Mouse (Mus musculus): Measurements from ENCODE around the gene Plppr2. TPM values are rescaled to one million over a fixed set of nuclear protein-coding genes. Genes with fewer than 3 reads are reported as not detected.

Plppr2 gene
- total and polyA plus RNA-seq, 3 experiments = 0.44 to 5.8 (median 5.3) TPM

GRCm38 (mm10) chr9:21937711-21938175, 910 bp downstream of the Plppr2 start:
- peaks cover 12% of the 10 kb centered on the region; the same call in 1 of the 2 replicates for H3K27me3 ChIP-seq (ENCODE audit: insufficient read depth, low read length)
- TF ChIP-seq GATA2 (IDR thresholded peaks at IDR 0.05; ENCODE audit: borderline replicate concordance, low read depth, low read length) (no peak), CTCF (IDR thresholded peaks at IDR 0.05; ENCODE audit: low read depth, low read length) (no peak), GATA1 (IDR thresholded peaks at IDR 0.05; ENCODE audit: borderline replicate concordance, low read length) (no peak), POLR2AphosphoS5 (IDR thresholded peaks at IDR 0.05; ENCODE audit: insufficient replicate concordance, low read depth, low read length) (no peak), TAL1 (conservative IDR thresholded peaks at IDR 0.05; ENCODE audit: low read depth, low read length) (no peak)
- H3K4me3 ChIP-seq (ENCODE audit: low read depth, low read length) = no peak overlapping the region
- no peaks in the 10 kb centered on the region for H3K9me3 ChIP-seq (replicated peaks)
- DNase-seq (ENCODE audit: low spot score) = no peak
- no peak for ATAC-seq (ENCODE audit: extremely low read depth, insufficient number of reproducible peaks, low FRiP score, poor library complexity, severe bottlenecking)
- peaks cover 32% of the 10 kb centered on the region for H3K4me1 ChIP-seq (ENCODE audit: insufficient read depth, low read depth, low read length)
- H3K36me3 ChIP-seq (replicated peaks) = no peaks in the 10 kb centered on the region

- Histone ChIP-seq H3K27me3 (ENCODE audit: insufficient read depth, low read length) (peaks cover 15% of the 10 kb centered on the region; the same call in 1 of the 2 replicates), H3K4me1 (ENCODE audit: insufficient read depth, low read depth, low read length) (peaks cover 26% of the 10 kb centered on the region), H3K4me3 (ENCODE audit: low read depth, low read length) (no peak overlapping the region), H3K36me3 (replicated peaks) (no peaks in the 10 kb centered on the region), H3K9me3 (replicated peaks) (peaks cover 2% of the 10 kb centered on the region; the same call in 1 of the 2 replicates)
- ATAC-seq (ENCODE audit: extremely low read depth, insufficient number of reproducible peaks, low FRiP score, poor library complexity, severe bottlenecking) (no peak), DNase-seq (ENCODE audit: low spot score) (no peak)
- no peak for TF ChIP-seq GATA2 (IDR thresholded peaks at IDR 0.05; ENCODE audit: borderline replicate concordance, low read depth, low read length)
- no peak for TF ChIP-seq CTCF (IDR thresholded peaks at IDR 0.05; ENCODE audit: low read depth, low read length)
- no peak for TF ChIP-seq POLR2AphosphoS5 (IDR thresholded peaks at IDR 0.05; ENCODE audit: insufficient replicate concordance, low read depth, low read length)
- TF ChIP-seq TAL1 (conservative IDR thresholded peaks at IDR 0.05; ENCODE audit: low read depth, low read length) = no peak
- TF ChIP-seq GATA1 (IDR thresholded peaks at IDR 0.05; ENCODE audit: borderline replicate concordance, low read length) = no peak
Observed at GRCm38 (mm10) chr9:21938234-21938855, 1.5 kb downstream of the Plppr2 start.

GRCm38 (mm10) chr9:21943046-21943445, 6.2 kb downstream of the Plppr2 start:
- Histone ChIP-seq H3K4me3 (ENCODE audit: low read depth, low read length) (no peak overlapping the region), H3K27me3 (ENCODE audit: insufficient read depth, low read length) (peaks cover 21% of the 10 kb centered on the region), H3K9me3 (replicated peaks) (peaks cover 11% of the 10 kb centered on the region), H3K4me1 (ENCODE audit: insufficient read depth, low read depth, low read length) (peaks cover 20% of the 10 kb centered on the region), H3K36me3 (replicated peaks) (no peaks in the 10 kb centered on the region)
- TF ChIP-seq GATA2 (IDR thresholded peaks at IDR 0.05; ENCODE audit: borderline replicate concordance, low read depth, low read length) (no peak), POLR2AphosphoS5 (IDR thresholded peaks at IDR 0.05; ENCODE audit: insufficient replicate concordance, low read depth, low read length) (no peak), GATA1 (IDR thresholded peaks at IDR 0.05; ENCODE audit: borderline replicate concordance, low read length) (no peak), TAL1 (conservative IDR thresholded peaks at IDR 0.05; ENCODE audit: low read depth, low read length) (no peak), CTCF (IDR thresholded peaks at IDR 0.05; ENCODE audit: low read depth, low read length) (no peak)
- ATAC-seq (ENCODE audit: extremely low read depth, insufficient number of reproducible peaks, low FRiP score, poor library complexity, severe bottlenecking) (no peak), DNase-seq (ENCODE audit: low spot score) (no peak)

GRCm38 (mm10) chr9:21943638-21944037, 6.8 kb downstream of the Plppr2 start:
- H3K36me3 ChIP-seq (replicated peaks) = no peaks in the 10 kb centered on the region
- TF ChIP-seq TAL1 (conservative IDR thresholded peaks at IDR 0.05; ENCODE audit: low read depth, low read length) (no peak), GATA2 (IDR thresholded peaks at IDR 0.05; ENCODE audit: borderline replicate concordance, low read depth, low read length) (no peak), GATA1 (IDR thresholded peaks at IDR 0.05; ENCODE audit: borderline replicate concordance, low read length) (no peak), CTCF (IDR thresholded peaks at IDR 0.05; ENCODE audit: low read depth, low read length) (no peak), POLR2AphosphoS5 (IDR thresholded peaks at IDR 0.05; ENCODE audit: insufficient replicate concordance, low read depth, low read length) (no peak)
- no peak overlapping the region for H3K4me3 ChIP-seq (ENCODE audit: low read depth, low read length)
- DNase-seq (ENCODE audit: low spot score) (no peak), ATAC-seq (ENCODE audit: extremely low read depth, insufficient number of reproducible peaks, low FRiP score, poor library complexity, severe bottlenecking) (no peak)
- peaks cover 19% of the 10 kb centered on the region for H3K27me3 ChIP-seq (ENCODE audit: insufficient read depth, low read length)
- H3K9me3 ChIP-seq (replicated peaks) = peaks cover 11% of the 10 kb centered on the region
- peaks cover 20% of the 10 kb centered on the region for H3K4me1 ChIP-seq (ENCODE audit: insufficient read depth, low read depth, low read length)

GRCm38 (mm10) chr9:21944267-21944666, 7.4 kb downstream of the Plppr2 start:
- Histone ChIP-seq H3K36me3 (replicated peaks) (no peaks in the 10 kb centered on the region), H3K4me3 (ENCODE audit: low read depth, low read length) (no peak overlapping the region), H3K4me1 (ENCODE audit: insufficient read depth, low read depth, low read length) (peaks cover 20% of the 10 kb centered on the region), H3K9me3 (replicated peaks) (peaks cover 11% of the 10 kb centered on the region), H3K27me3 (ENCODE audit: insufficient read depth, low read length) (peaks cover 19% of the 10 kb centered on the region)
- no peak for ATAC-seq (ENCODE audit: extremely low read depth, insufficient number of reproducible peaks, low FRiP score, poor library complexity, severe bottlenecking)
- TF ChIP-seq GATA2 (IDR thresholded peaks at IDR 0.05; ENCODE audit: borderline replicate concordance, low read depth, low read length) (no peak), POLR2AphosphoS5 (IDR thresholded peaks at IDR 0.05; ENCODE audit: insufficient replicate concordance, low read depth, low read length) (no peak), TAL1 (conservative IDR thresholded peaks at IDR 0.05; ENCODE audit: low read depth, low read length) (no peak), CTCF (IDR thresholded peaks at IDR 0.05; ENCODE audit: low read depth, low read length) (no peak), GATA1 (IDR thresholded peaks at IDR 0.05; ENCODE audit: borderline replicate concordance, low read length) (no peak)
- no peak for DNase-seq (ENCODE audit: low spot score)

GRCm38 (mm10) chr9:21947540-21948130, 10.8 kb downstream of the Plppr2 start:
- ATAC-seq (ENCODE audit: extremely low read depth, insufficient number of reproducible peaks, low FRiP score, poor library complexity, severe bottlenecking) (peak; percentile 28), DNase-seq (ENCODE audit: low spot score) (peak; percentile 37)
- H3K36me3 ChIP-seq (replicated peaks) = no peaks in the 10 kb centered on the region
- H3K4me3 ChIP-seq (ENCODE audit: low read depth, low read length) = peak overlapping the region; percentile 64; the same call in 1 of the 2 replicates
- peaks cover 11% of the 10 kb centered on the region for H3K9me3 ChIP-seq (replicated peaks)
- TF ChIP-seq CTCF (IDR thresholded peaks at IDR 0.05; ENCODE audit: low read depth, low read length) = no peak
- no peak for TF ChIP-seq GATA1 (IDR thresholded peaks at IDR 0.05; ENCODE audit: borderline replicate concordance, low read length)
- TF ChIP-seq TAL1 (conservative IDR thresholded peaks at IDR 0.05; ENCODE audit: low read depth, low read length) = no peak
- TF ChIP-seq GATA2 (IDR thresholded peaks at IDR 0.05; ENCODE audit: borderline replicate concordance, low read depth, low read length) = no peak
- no peak for TF ChIP-seq POLR2AphosphoS5 (IDR thresholded peaks at IDR 0.05; ENCODE audit: insufficient replicate concordance, low read depth, low read length)
- peaks cover 16% of the 10 kb centered on the region for H3K27me3 ChIP-seq (ENCODE audit: insufficient read depth, low read length)
- H3K4me1 ChIP-seq (ENCODE audit: insufficient read depth, low read depth, low read length) = peaks cover 18% of the 10 kb centered on the region

All from G1E (cell line).